Mouse (Mus musculus): ENCODE results near the gene Immp2l.

- no peak for TF ChIP-seq POLR2AphosphoS5 (IDR thresholded peaks at IDR 0.05; ENCODE audit: insufficient replicate concordance, low read depth, low read length)
- TF ChIP-seq CTCF (IDR thresholded peaks at IDR 0.05; ENCODE audit: low read depth, low read length) = no peak
- no peak for TF ChIP-seq TAL1 (conservative IDR thresholded peaks at IDR 0.05; ENCODE audit: low read depth, low read length)
Observed at GRCm38 (mm10) chr12:41274136-41274535, 250.2 kb downstream of the Immp2l start.
